Mouse (Mus musculus): ENCODE data around the gene Espnl.

Gene Espnl

GRCm38 (mm10) chr1:91321760-91322438 is at the start of gene Espnl:
Espnl (plus strand) TSS chr1:91322075.
- DNase-seq = no peak

GRCm38 (mm10) chr1:91272260-91272659 is 49.6 kb upstream of the Espnl start:
- DNase-seq = no peak

- DNase-seq = no peak
Measured at GRCm38 (mm10) chr1:91276581-91276980, 45.3 kb upstream of the Espnl start.

GRCm38 (mm10) chr1:91277480-91277879 is 44.4 kb upstream of the Espnl start:
- no peak for DNase-seq

- DNase-seq = no peak
Measured at GRCm38 (mm10) chr1:91278410-91279119, 43.3 kb upstream of the Espnl start.

- no peak for DNase-seq
Measured at GRCm38 (mm10) chr1:91279126-91279525, 42.7 kb upstream of the Espnl start.

- DNase-seq = no peak
Measured at GRCm38 (mm10) chr1:91282582-91282981, 39.3 kb upstream of the Espnl start.

- DNase-seq = no peak
Measured at GRCm38 (mm10) chr1:91289375-91289774, 32.5 kb upstream of the Espnl start.

GRCm38 (mm10) chr1:91292101-91292825 is 29.6 kb upstream of the Espnl start:
- peak; percentile 36 to 49 for DNase-seq

GRCm38 (mm10) chr1:91295544-91295943 is 26.3 kb upstream of the Espnl start:
- DNase-seq = no peak

GRCm38 (mm10) chr1:91297799-91298744 is 23.8 kb upstream of the Espnl start, which contains the start of gene Scly:
Scly (plus strand) TSS chr1:91298338.
- DNase-seq = peak; percentile 97 to 98

GRCm38 (mm10) chr1:91299026-91299706 is 22.7 kb upstream of the Espnl start:
- DNase-seq = no peak

- DNase-seq = peak; percentile 53 to 66
Measured at GRCm38 (mm10) chr1:91299707-91300426, 22.0 kb upstream of the Espnl start.

- peak; percentile 75 to 80 for DNase-seq
Measured at GRCm38 (mm10) chr1:91301206-91301920, 20.5 kb upstream of the Espnl start.

GRCm38 (mm10) chr1:91302021-91302420 is 19.9 kb upstream of the Espnl start:
- DNase-seq = no peak

- no peak for DNase-seq
Measured at GRCm38 (mm10) chr1:91304621-91305020, 17.3 kb upstream of the Espnl start.

GRCm38 (mm10) chr1:91309366-91310085 is 12.3 kb upstream of the Espnl start:
- DNase-seq = peak; percentile 43 to 65

- DNase-seq = no peak
Measured at GRCm38 (mm10) chr1:91312273-91312672, 9.6 kb upstream of the Espnl start.

- DNase-seq = no peak
Measured at GRCm38 (mm10) chr1:91313251-91313650, 8.6 kb upstream of the Espnl start.

- peak; percentile 67 to 82 for DNase-seq
Measured at GRCm38 (mm10) chr1:91317656-91318055, 4.2 kb upstream of the Espnl start.
